Mouse (Mus musculus) bone marrow, adult 2 months (tissue): ENCODE measurements around the gene Pdcd2l.

ENCODE experiments used
- CTCF ChIP-seq: fragments of 200-500 bp; IDR thresholded peaks from 2 replicates; pipeline ENCODE4 v1.5.1; 2011; ENCODE audit warnings: low read length, control low read depth; ENCODE audit not compliant: control insufficient read depth, insufficient read depth
- POLR2A ChIP-seq: fragments of 200-500 bp; IDR thresholded peaks from 2 replicates; pipeline ENCODE4 v1.6.1; 2011; ENCODE audit warnings: low read depth, mild to moderate bottlenecking, control low read depth, low read length, borderline replicate concordance; ENCODE audit not compliant: control insufficient read depth

DNA sequence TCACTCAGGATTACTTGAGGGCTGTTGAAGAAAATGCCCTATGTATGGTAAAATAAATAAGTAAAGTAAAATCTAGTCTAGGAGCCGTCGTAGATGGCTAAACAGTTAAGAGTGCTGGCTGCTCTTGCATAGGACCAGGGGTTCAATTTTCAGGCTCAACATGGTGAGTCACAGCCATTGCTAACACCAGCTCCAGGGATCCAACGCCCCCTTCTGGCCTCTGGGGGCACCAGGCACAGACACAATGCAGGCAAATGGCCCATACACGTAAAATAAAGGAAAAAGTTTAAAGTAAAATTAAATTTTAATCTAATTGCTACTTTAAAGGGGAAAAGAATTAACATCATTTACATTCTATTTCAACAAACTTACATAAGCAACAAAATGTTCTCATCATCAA, 29.6 kb downstream of the Pdcd2l start:
- TF ChIP-seq POLR2A, result no peak
- peak; percentile 54; the same call in 1 of the 2 replicates for TF ChIP-seq CTCF
